Mouse (Mus musculus): ENCODE data around the gene Copg2. TPM values are rescaled to one million over a fixed set of nuclear protein-coding genes. Genes with fewer than 3 reads are reported as not detected.

Gene Copg2
- total RNA-seq, 2 experiments from 2014 or later, result 82.0 to 82.5 TPM

DNA sequence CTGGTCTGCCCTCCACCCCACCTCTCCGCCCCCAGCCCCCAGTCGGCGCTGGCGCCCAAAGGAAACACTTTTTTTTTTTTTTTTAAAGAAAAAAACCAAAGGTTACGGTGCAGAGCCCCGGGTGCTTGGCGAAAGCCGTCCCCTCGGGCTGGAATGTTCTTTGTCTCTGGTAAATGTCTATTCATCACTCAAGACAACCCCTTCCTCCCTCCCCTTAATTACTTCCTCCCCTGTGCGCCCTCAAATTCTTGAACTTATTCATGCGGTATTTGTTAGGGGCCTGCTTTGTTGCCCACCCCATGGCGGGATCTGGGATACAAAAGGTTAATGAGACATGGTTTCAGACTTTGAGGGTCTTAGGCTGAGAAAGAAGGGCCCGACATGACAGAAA lies 160.2 kb downstream of the Copg2 start:
- DNase-seq (ENCODE audit: extremely low spot score in 1 of 2, low spot score in 1 of 2), result no peak

DNA sequence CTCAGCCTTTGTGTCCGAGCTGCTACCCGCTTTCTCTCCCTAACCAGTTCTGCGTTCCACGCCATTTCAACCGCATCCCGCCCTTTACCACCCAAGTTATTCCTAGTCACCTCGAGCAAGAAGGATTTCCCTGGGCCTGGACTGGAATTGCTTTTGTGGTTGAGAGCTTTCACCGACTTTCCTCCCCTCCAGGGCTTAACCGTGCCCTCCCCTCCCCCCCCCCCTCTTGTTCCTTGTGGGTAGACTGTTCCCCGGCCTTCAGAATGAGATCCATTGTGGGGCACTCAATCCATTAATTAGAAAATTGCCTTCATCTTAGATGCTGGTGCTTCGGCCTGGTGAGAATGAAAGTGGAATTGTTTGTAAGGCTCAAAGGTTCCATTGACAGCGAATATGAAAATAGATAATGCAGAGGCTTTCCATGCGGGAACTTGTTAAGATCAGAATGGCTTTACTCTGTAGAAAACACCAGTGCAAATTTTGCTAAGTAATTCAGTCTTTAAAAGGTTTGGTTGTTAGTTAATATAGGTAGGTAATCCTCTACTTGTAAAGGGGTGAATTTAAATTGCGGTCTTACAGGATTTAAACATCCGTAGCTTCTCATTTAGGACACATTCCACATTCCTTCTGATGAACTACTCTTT lies 160.7 kb downstream of the Copg2 start:
- no peak for DNase-seq (ENCODE audit: extremely low spot score in 1 of 2, low spot score in 1 of 2)

DNA sequence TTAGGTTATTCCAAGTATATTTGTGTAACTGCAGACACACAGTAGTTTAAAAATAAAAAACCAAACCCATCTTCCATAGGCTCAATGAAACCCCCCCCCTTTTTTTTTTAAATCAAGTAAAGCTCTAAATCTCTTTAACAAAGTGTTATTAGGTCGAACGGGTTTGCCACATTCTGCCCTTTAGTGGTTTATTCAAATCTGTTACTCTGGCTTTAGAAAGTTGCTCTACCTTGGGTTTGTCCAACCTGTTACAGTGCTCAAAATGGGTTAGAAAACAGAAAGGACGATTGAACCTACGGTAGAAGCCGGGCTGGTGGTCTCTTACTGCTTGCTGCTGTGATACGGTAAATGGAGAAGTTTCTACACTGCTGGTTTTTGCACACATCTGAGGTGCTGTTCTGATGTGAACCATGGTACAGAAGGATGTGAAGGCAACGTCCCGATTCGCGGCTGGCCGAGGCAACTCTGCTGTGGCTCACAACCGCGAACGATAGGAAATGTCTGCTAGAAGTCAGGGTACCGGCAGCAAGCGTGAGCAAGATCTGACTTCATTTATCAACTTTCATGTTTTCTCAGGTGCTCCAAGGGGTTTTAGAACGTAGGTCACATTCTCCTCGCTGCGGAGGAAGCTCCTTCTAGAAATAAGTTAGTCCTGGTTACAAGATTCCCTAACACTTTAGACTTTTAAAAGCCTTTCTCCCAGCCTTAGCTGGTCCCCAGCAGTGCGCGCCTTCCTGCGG lies 161.4 kb downstream of the Copg2 start:
- DNase-seq (ENCODE audit: extremely low spot score in 1 of 2, low spot score in 1 of 2), result no peak

DNA sequence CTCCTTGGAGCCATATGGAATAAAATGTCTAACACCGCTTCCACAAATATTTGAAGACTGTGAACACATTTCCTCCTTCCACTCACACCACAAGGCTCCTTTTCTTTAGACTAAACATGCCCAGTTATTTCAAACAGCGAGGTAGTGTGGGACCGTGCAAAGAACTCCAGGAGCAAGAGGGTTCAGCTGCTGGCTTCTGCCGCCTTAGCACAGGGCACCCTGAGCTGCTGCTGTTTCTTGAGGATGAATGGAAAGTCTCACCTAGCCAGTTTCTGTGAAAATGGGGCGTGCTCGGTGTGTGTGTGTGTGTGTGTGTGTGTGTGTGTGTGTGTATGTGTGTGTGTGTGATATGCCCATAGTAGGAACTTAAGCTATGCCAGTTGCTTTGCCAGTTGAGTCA lies 162.1 kb downstream of the Copg2 start:
- DNase-seq (ENCODE audit: extremely low spot score in 1 of 2, low spot score in 1 of 2), result no peak

DNA sequence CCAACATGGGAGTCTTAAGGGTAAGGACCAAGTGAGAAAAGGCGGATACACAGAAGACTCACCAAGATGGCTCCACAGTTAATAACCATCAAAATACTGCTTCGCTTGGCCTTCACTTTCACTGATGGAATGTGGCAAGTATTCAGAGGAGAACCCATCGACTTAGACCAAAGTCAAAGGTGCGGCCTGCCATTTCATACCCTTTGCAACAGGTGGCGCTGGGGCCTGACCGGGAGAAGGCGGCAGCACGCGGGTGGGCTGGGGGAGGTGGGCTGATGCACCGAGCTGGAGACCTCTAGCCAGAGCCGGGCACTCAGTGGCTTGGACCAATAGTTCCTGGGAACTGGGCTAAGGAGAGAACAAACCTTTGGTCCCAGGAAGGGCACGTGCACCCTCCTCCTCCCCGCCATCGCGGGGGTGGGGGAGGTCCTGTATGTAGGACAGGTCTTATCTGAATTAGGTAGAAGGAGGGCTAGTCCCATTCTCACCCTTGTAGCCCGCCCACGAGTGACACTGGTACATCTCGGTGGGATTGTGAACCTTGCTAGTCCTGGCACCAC lies 163.9 kb downstream of the Copg2 start:
- DNase-seq (ENCODE audit: extremely low spot score in 1 of 2, low spot score in 1 of 2), result no peak

DNA sequence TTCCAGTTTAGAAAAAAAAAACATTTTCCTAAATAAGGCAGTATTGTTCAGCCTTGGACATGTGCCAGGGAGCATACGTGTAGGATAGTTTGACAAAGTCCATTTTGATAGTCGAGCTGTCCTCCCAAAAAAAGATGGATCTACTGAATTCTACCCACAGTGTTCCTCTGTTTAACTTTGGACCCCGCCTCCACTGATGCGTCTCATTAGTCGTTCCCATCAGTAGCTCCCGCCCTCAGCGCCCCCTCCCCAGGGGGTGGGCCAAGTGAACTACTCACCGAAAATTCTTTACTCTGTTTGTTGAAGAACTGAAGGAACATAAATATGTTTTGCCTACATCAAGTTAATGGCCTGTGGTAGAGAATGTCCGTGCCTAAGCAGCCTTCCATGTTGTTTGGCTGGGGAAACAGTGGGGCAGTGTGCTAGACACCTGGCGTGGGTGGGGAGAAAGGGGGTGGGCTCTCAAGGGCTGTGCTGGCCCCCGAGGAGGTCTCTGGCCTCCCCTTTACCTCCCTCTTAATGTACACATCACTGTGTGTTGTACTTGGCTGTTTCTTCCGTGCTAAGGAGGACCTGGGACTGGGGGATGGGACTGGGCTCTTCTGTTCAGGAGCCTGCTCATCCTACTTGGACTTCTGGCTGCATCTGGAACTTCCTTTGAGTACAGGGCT lies 166.2 kb downstream of the Copg2 start:
- DNase-seq (ENCODE audit: extremely low spot score in 1 of 2, low spot score in 1 of 2), result no peak

DNA sequence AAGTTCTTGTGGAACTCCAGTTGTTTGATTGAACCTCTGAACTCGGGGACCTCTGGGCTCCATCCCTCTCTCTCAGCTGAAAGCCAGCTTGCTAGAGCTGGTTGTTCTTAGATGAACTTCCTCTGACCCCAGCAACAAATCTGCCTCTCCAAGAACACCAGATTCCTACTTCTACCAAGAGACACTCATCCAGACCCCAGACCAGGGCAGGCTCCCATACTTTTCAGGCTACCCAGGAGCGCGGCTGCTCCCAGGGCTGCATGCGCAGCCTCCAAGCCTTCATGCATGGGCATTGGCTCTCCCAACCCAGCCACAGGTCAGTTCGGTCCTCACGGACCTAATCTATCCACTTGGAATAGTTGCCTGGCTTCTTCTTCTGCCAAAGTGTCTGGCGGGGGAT lies 173.3 kb downstream of the Copg2 start, which contains the start of gene Mest:
Gene Mest (plus strand): TSS at position 217 of the 400 bp plus-strand sequence.
- DNase-seq (ENCODE audit: extremely low spot score in 1 of 2, low spot score in 1 of 2), result no peak

DNA sequence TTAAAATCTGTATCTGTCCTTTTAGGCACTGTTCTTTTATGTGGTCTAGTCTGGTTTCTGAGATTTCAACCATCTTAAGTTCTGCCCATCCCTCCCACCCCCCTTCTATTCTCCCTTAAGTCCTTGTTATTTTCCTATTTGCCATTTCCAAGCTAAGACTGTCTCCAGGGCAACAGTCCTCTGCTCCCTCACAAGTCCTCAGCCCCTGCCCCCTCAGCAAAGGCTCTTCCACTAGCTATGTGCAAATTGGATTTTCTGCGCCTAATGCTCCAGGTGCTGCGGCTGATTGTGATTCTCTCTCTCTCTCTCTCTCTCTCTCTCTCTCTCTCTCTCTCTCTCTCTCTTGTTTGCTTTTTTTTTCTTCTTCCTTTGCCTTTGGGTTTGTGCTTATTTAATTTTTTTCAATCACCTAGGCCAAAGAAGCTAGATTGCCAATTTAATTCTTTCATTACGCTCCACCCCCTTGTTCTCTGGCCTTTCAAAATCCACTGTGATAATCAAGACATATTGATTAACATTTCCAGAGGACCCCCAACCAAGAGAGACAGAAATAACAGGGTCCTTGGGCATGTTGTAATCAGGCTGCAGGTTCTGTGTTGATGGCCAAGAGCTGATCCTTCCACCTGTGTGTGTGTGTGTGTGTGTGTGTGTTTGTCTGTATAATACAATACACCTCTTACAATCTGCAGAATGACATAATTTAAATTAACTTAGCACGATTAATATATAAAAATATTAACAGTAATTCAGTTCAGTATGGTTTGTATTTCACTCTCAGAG lies 174.0 kb downstream of the Copg2 start:
- DNase-seq (ENCODE audit: extremely low spot score in 1 of 2, low spot score in 1 of 2), result no peak

DNA sequence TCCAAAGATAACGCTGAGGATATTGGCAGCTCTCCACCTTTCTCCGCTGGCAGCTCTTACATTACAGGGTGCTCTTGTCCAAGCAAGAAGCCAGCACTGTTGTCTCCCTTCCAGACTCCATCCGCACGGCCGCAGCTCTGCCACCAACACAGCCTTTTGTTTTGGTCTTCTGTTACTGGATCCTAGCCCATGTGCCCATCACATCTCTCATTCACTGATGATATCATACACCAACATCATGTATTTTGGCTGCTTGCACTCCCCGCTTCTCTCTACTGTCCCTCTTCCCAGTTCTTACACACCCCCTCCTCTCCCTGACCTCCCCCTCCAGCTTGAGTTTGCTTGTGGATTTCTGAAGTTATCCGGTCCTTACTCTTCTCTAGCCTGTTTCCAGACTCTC lies 179.8 kb downstream of the Copg2 start:
- DNase-seq (ENCODE audit: extremely low spot score in 1 of 2, low spot score in 1 of 2), result no peak

DNA sequence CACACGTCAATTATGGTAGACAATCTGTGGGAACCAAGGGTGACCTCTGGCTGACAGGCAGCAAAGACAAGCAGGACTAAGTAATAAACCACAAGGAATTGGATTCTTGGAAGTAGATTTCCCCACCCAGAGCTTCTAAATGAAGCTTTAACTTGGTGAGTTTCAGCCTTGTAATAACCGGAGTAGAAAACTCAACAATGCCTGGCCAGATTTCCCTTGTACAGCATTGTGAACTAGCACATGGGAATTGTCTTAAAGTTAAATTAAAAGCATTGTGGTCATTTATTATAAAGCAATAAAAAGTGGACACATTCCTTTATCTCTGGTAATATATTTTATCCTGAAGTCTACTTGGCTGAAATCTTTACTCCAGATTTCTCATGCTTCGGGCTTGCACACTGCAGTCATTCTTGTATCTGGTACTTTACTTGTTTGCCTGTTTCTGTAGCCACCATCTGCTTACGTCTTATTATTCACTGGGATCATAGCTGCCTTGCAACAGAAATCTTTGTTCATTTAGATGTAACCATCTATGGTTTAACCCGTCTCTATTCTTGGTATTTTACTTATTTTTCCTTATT lies 181.6 kb downstream of the Copg2 start:
- no peak for DNase-seq (ENCODE audit: extremely low spot score in 1 of 2, low spot score in 1 of 2)

DNA sequence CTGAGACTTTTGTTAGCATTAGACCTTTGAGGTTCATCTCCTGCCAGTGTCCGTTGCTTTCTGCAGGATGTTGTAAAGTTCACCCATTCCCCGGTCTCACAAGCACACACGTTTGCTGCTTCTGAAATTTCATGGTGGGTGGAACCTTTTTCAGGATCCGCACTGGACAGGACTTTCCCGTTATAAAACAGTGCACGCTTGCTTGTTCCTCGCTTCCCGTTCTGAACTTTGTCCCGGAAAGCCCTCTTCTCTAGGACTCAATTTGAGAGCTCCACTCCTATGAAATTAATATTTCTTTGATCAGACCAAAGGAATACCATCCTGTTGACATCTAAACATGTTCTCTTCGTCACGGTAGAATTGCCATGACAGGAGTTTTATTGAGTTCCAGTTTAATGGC lies 182.7 kb downstream of the Copg2 start:
- DNase-seq (ENCODE audit: extremely low spot score in 1 of 2, low spot score in 1 of 2), result no peak

DNA sequence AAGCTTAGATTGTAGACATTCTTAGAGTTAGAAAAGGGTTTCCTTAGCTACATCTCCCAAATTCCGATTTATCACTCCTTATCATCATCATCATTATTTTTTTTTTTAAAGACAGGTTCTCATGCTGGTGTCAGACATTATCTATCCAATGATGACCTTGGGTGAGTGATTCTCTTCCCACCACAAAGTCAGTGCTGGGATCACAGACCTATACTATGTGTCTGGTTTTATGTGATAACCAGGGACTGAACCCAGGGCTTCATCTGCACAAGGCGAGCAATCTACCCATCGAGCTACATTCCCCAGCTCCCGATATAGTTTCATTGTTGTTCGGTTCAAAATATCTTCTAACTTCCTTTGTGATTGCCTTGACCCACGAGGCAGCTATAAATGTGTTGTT lies 183.1 kb downstream of the Copg2 start:
- DNase-seq (ENCODE audit: extremely low spot score in 1 of 2, low spot score in 1 of 2), result no peak

DNA sequence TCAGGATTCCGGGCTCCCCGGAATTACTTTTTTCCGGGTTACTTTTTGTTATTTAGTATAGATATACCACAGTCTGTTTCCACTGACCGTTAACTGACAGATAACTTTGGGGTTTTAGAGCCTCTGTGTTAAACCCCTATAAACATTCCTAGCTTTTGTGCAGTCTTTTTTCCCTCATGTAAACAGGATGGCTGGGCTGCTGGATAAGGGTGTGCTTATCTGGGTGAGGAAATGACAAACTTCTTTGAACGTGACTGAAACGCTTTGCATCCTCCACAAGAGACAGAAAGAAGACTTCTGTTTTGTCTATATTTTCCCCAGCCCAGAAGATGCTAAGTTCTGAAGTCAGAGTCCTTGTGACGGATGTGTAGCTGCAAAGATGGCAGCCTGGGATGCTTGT lies 184.1 kb downstream of the Copg2 start:
- DNase-seq (ENCODE audit: extremely low spot score in 1 of 2, low spot score in 1 of 2), result no peak

DNA sequence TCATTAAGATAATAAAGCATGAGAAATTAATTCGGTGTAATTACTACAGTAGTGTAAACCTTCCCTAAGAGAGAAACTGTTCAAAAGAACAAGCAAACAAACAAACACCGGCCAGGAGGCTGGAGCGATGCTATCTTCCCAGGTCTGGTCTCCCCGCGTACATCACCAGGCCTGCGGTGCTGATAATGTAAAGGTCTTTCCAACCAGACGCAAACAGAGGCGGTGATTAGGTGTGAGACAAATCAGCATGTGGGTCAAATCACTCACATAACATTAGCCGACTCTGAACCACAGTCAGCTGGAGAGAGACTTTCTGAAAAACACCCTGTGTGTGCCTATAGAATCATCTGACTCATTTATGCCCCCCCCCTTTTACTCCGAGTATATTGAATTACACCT lies 185.2 kb downstream of the Copg2 start:
- no peak for DNase-seq (ENCODE audit: extremely low spot score in 1 of 2, low spot score in 1 of 2)

DNA sequence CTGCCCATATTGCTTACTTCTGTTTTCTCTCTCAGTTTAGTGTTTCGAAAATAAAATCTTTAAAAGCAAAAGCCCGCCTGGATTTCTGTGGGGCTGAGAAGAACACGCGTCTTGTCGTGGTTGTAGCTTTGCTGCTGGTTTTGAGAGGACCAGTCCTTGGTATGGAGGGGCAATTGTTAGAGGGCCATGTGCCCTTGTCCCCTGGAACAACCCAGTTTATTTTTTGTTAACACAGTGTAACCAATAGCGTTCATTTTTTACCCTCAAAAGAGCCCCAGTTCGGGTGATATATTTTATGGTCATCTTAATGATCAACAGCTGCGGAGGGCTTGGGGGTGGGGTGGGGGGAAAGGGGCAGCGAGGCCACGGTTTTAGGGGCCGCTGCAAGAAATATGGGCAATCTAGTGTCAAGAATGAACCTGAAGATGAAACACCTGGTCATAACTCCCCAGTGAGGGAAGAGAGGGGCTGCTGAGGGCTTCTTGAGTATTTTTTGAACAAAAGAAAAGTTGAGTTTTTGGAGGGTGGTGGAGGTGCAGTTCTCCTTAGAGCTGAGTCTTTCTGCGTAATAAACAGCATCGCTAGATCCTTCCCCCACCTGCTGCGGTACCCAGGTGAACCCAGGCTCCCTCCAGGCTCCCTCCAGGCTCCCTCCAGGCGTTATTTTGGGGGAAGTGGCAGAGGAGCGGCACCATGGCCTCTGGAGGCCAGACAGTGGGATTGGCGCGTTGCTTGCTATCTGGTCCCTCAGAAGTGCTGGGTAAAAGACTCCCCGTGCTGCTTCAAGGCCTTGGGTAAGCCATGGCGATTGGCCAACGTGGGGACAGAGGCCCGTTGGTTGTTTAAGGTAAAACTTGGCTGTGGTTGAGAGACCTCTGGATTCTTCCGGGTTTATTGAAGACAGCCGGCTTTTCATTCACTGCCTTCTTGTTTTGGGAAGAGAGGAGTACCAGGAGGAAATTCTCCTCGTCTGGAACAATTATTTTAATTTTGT lies 185.9 kb downstream of the Copg2 start:
- DNase-seq (ENCODE audit: extremely low spot score in 1 of 2, low spot score in 1 of 2), result no peak

DNA sequence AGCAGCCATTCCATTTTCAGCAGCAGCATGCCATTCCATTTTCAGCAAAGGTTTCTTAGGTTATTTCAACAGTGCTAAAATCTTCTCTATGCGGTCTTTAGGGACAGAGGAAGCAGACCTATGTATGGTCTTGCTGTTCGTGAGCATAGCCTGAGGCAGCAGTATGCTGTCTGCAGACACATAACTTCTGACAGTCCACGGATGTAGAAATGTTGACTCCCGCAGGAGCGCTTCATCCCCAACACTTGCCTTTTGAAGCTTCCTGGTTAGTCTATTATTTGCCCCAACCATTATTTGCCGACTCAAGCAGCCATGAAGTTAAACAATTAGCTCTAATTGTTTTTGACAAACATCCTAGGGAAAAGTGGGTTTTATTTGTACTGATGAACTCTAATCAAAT lies 187.5 kb downstream of the Copg2 start:
- DNase-seq (ENCODE audit: extremely low spot score in 1 of 2, low spot score in 1 of 2), result no peak

DNA sequence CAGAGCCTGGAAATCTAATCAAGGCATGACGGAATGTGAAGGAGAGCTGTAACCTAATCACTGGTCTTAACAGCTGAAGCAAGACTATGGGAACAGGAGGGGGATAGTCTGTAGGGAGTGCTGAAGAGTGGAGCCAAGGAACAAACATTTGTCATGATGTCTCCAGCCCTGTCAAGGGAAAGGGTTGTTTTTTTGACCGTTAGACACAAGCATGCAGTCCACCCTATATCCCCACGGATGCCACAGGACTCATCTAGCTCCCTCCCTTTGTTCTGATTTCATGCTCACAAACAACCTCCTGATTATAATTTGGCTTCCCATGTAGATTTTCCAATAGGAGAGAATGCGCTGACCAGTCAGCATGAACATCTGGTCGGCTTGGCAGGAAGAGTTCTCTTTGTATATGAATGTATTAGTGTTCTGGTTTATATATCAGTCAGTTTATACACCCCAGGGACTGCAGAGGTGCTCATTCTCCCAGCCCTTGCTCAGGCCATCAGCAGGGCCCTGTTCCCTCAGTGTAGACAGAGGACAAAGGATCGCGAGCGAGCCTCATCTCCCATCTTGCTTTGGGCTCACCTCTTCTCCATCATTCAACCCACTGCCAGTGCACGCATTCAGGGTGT lies 192.5 kb downstream of the Copg2 start:
- DNase-seq (ENCODE audit: extremely low spot score in 1 of 2, low spot score in 1 of 2), result no peak

DNA sequence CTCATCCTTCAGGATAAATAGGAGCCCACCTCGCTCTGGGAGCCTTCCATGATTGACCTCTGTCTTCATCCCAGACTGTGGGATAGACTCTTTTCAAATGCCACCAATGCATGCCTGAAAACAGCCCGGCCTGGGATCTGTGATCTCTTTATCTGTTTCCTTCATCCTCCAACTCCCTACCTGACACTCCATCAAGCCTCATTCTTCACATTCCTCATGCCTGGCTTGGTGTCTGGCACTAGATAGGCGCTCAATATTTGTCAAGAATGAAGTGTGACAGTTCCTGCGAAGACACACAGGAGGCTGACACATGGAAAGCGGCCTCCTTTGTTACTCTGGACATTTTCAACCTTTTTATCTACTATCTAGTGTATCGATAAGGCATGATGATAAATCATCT lies 193.1 kb downstream of the Copg2 start:
- DNase-seq (ENCODE audit: extremely low spot score in 1 of 2, low spot score in 1 of 2), result no peak

DNA sequence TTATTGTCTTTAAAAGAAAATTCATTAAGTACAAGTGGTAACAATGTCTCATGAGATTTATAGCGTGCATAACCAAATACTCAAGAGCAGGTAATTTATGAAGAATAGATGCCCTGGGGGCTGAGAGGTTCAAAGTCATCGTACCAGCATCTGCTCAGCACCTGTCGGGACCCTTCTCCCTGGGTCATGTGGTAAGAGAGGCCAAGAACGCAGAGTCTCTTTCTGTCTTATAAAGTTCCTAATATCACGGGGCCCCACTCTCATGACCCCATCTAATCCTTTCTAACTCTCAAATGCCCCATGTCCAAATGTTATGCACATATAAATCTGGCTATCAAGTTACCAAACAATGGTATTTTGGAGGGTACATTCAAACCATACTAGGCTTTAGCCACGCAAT lies 193.7 kb downstream of the Copg2 start:
- no peak for DNase-seq (ENCODE audit: extremely low spot score in 1 of 2, low spot score in 1 of 2)
